Mouse (Mus musculus): ENCODE data around the gene Mrps34.
A peak's percentile ranks its signal among the peaks of the same experiment; 100 is the strongest.

GRCm38 (mm10) chr17:24936259-24937237 is 41.6 kb downstream of the Mrps34 start, which contains the start of gene Mapk8ip3:
- TF ChIP-seq CTCF (IDR thresholded peaks at IDR 0.05; ENCODE audit: low read depth) (peak; percentile 57), EP300 (optimal IDR thresholded peaks at IDR 0.05) (no peak)

All from stomach, postnatal 0 days (tissue).